Mouse (Mus musculus): ENCODE data around the gene Nrn1. TPM values are rescaled to one million over a fixed set of nuclear protein-coding genes. Genes with fewer than 3 reads are reported as not detected.

Nrn1 gene
- polyA plus RNA-seq, 1 experiment: 0.48 TPM

DNA sequence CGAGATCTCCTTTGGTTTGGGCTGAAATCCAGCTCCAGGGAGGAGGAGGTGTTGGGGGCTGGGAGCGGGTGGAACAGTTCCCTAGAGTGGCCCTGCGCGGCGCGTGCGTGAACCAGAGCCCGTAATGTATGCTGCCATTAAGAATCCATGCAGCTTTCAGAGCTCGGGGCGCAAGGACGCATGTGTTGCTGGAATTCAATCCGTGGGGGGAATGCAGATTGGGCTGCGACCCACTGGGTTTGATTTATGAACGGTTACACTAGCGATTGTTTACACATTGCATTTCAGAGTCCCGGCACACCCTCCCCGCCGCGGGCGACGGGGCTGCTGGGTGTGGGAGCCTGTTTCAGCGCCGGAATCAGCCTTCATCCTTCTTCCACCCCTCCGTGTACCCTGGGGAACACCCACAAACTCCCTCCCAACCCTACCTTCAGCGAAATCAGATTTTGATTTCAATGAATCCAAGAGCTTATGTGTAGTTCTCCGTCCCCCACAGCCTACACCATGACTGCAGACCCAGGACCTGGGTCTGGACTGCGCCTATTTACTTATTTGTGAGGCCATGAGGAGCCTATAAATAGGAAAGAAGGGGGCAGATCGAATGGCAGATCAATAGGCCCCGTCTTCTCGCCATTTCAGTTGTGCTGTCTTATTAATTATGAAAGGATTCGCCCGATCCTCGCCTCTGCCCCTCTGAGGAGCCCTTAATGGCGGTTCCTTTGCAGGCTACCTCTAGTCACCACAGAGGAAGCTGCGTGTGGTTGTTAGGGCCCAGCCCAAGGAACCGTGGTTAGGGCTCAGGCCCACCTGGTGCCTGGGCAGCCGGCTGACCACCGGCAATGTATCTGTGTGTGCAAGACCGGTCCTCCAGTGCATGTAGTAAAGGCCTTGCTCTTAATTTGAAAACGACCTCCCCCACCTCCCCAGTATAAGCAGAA is 10.1 kb downstream of the Nrn1 start:
- WGBS: 4% methylated on average over 40 of the region's 40 CpGs
- no peaks in the 10 kb centered on the region for H3K4me1 ChIP-seq (ENCODE audit: control insufficient read depth, insufficient read depth, low read length)
- no peak for TF ChIP-seq POLR2A (IDR thresholded peaks at IDR 0.05; ENCODE audit: low read depth, low read length)
- TF ChIP-seq CTCF (conservative IDR thresholded peaks at IDR 0.05; ENCODE audit: insufficient read depth, insufficient read length, low read depth, low read length): no peak
- no peaks in the 10 kb centered on the region for H3K36me3 ChIP-seq (ENCODE audit: control insufficient read depth, insufficient read depth, low read length)
- DNase-seq: peak; percentile 12
- H3K27ac ChIP-seq (ENCODE audit: insufficient read depth, low read depth, low read length): no peak overlapping the region
- H3K27me3 ChIP-seq (replicated peaks; ENCODE audit: control insufficient read depth, insufficient read depth, low read length): peaks cover 8% of the 10 kb centered on the region
- no peak overlapping the region for H3K4me3 ChIP-seq (ENCODE audit: insufficient read depth, low read depth, low read length)

DNA sequence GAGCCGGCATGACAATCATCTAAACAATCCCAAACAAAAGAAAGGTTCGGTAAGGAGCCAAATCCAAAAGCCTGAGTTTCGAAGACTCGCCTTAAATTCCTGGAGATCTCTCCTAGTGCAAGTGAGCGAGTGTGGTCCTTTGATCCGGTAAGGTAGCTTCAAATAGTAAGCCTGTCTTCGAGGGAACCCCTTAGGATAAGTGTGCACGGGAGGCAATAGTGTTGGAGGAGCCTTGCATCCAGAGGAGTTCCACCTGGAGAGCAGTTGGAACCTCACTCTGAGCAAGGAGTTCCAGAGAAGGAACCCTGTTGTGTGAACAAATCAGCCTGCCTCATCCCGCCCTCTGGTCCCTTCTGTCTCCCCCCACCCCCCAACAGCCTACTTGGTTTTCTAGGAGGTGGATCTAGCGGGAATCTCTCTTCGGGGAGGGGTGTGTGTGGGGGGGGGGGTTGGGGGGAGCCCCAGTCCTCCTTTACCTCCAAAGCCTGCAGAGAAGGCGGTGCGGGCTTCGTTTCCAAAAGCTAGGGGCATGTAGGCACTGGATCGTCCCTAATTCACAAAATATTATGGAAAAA is 11.1 kb downstream of the Nrn1 start:
- Histone ChIP-seq H3K27ac (ENCODE audit: insufficient read depth, low read depth, low read length) (no peak overlapping the region), H3K27me3 (replicated peaks; ENCODE audit: control insufficient read depth, insufficient read depth, low read length) (peaks cover 9% of the 10 kb centered on the region), H3K36me3 (ENCODE audit: control insufficient read depth, insufficient read depth, low read length) (no peaks in the 10 kb centered on the region), H3K4me3 (ENCODE audit: insufficient read depth, low read depth, low read length) (no peak overlapping the region), H3K4me1 (ENCODE audit: control insufficient read depth, insufficient read depth, low read length) (no peaks in the 10 kb centered on the region)
- WGBS: 7% methylated on average over 15 of the region's 15 CpGs
- no peak for DNase-seq
- no peak for TF ChIP-seq POLR2A (IDR thresholded peaks at IDR 0.05; ENCODE audit: low read depth, low read length)
- no peak for TF ChIP-seq CTCF (conservative IDR thresholded peaks at IDR 0.05; ENCODE audit: insufficient read depth, insufficient read length, low read depth, low read length)

GRCm38 (mm10) chr13:36722309-36722708 is 12.6 kb downstream of the Nrn1 start:
- Histone ChIP-seq H3K27ac (ENCODE audit: insufficient read depth, low read depth, low read length) (no peak overlapping the region), H3K27me3 (replicated peaks; ENCODE audit: control insufficient read depth, insufficient read depth, low read length) (peaks cover 5% of the 10 kb centered on the region), H3K4me1 (ENCODE audit: control insufficient read depth, insufficient read depth, low read length) (no peaks in the 10 kb centered on the region), H3K36me3 (ENCODE audit: control insufficient read depth, insufficient read depth, low read length) (no peaks in the 10 kb centered on the region), H3K4me3 (ENCODE audit: insufficient read depth, low read depth, low read length) (no peak overlapping the region)
- no peak for DNase-seq
- TF ChIP-seq CTCF (conservative IDR thresholded peaks at IDR 0.05; ENCODE audit: insufficient read depth, insufficient read length, low read depth, low read length): no peak
- no peak for TF ChIP-seq POLR2A (IDR thresholded peaks at IDR 0.05; ENCODE audit: low read depth, low read length)

GRCm38 (mm10) chr13:36720297-36721017 is 14.5 kb downstream of the Nrn1 start:
- no peak for DNase-seq
- no peaks in the 10 kb centered on the region for H3K4me1 ChIP-seq (ENCODE audit: control insufficient read depth, insufficient read depth, low read length)
- no peaks in the 10 kb centered on the region for H3K36me3 ChIP-seq (ENCODE audit: control insufficient read depth, insufficient read depth, low read length)
- no peak overlapping the region for H3K4me3 ChIP-seq (ENCODE audit: insufficient read depth, low read depth, low read length)
- WGBS: 88% methylated on average over 5 of the region's 5 CpGs
- peaks cover 5% of the 10 kb centered on the region for H3K27me3 ChIP-seq (replicated peaks; ENCODE audit: control insufficient read depth, insufficient read depth, low read length)
- TF ChIP-seq POLR2A (IDR thresholded peaks at IDR 0.05; ENCODE audit: low read depth, low read length): no peak
- TF ChIP-seq CTCF (conservative IDR thresholded peaks at IDR 0.05; ENCODE audit: insufficient read depth, insufficient read length, low read depth, low read length): no peak
- H3K27ac ChIP-seq (ENCODE audit: insufficient read depth, low read depth, low read length): no peak overlapping the region

DNA sequence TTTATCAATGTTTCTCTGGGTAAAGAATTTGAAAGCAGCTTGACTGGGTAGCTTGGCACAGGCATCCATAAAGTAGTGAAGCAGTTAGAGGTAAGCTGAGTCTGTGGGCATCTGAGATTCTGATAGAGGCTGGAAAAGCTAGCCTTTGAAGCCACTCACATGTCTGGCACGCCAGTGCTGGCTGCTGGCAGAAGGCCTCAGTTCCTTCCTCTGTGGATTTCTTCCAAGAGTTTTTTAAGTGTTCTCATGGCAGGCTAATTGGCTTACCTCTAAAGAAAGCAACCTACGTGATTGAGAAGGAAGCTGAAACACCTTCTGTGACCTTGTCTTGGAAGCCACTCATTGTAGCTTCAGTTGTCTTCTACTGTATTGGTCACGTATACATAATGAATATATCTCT is 17.6 kb downstream of the Nrn1 start:
- DNase-seq: no peak
- 69% methylated on average over 3 of the region's 3 CpGs for WGBS
- TF ChIP-seq CTCF (conservative IDR thresholded peaks at IDR 0.05; ENCODE audit: insufficient read depth, insufficient read length, low read depth, low read length) (no peak), POLR2A (IDR thresholded peaks at IDR 0.05; ENCODE audit: low read depth, low read length) (no peak)

GRCm38 (mm10) chr13:36716708-36717107 is 18.2 kb downstream of the Nrn1 start:
- peaks cover 3% of the 10 kb centered on the region; the same call in 1 of the 2 replicates for H3K27me3 ChIP-seq (replicated peaks; ENCODE audit: control insufficient read depth, insufficient read depth, low read length)
- no peak for DNase-seq
- H3K4me1 ChIP-seq (ENCODE audit: control insufficient read depth, insufficient read depth, low read length): no peaks in the 10 kb centered on the region
- WGBS: 68% methylated on average over 2 of the region's 2 CpGs
- H3K4me3 ChIP-seq (ENCODE audit: insufficient read depth, low read depth, low read length): no peak overlapping the region
- H3K36me3 ChIP-seq (ENCODE audit: control insufficient read depth, insufficient read depth, low read length): no peaks in the 10 kb centered on the region
- no peak for TF ChIP-seq POLR2A (IDR thresholded peaks at IDR 0.05; ENCODE audit: low read depth, low read length)
- TF ChIP-seq CTCF (conservative IDR thresholded peaks at IDR 0.05; ENCODE audit: insufficient read depth, insufficient read length, low read depth, low read length): no peak
- no peak overlapping the region for H3K27ac ChIP-seq (ENCODE audit: insufficient read depth, low read depth, low read length)

More for the DNA sequence above, 17.6 kb downstream of the Nrn1 start:
- Histone ChIP-seq H3K4me1 (ENCODE audit: control insufficient read depth, insufficient read depth, low read length) (no peaks in the 10 kb centered on the region), H3K27me3 (replicated peaks; ENCODE audit: control insufficient read depth, insufficient read depth, low read length) (peaks cover 3% of the 10 kb centered on the region; the same call in 1 of the 2 replicates), H3K36me3 (ENCODE audit: control insufficient read depth, insufficient read depth, low read length) (no peaks in the 10 kb centered on the region), H3K27ac (ENCODE audit: insufficient read depth, low read depth, low read length) (no peak overlapping the region), H3K4me3 (ENCODE audit: insufficient read depth, low read depth, low read length) (no peak overlapping the region)

Data from kidney, adult 2 months (tissue).